Mouse (Mus musculus) heart, postnatal 0 days (tissue): ENCODE data around the gene Akt3.

Experiments used
- CTCF ChIP-seq: IDR thresholded peaks from 2 replicates; pipeline ENCODE4 v1.5.1; 2016; ENCODE audit warnings: antibody characterized with exemption, control low read depth, low read depth
- EP300 ChIP-seq: IDR thresholded peaks from 2 replicates; pipeline ENCODE4 v1.6.1; 2016; ENCODE audit warnings: antibody characterized with exemption, low read depth

DNA sequence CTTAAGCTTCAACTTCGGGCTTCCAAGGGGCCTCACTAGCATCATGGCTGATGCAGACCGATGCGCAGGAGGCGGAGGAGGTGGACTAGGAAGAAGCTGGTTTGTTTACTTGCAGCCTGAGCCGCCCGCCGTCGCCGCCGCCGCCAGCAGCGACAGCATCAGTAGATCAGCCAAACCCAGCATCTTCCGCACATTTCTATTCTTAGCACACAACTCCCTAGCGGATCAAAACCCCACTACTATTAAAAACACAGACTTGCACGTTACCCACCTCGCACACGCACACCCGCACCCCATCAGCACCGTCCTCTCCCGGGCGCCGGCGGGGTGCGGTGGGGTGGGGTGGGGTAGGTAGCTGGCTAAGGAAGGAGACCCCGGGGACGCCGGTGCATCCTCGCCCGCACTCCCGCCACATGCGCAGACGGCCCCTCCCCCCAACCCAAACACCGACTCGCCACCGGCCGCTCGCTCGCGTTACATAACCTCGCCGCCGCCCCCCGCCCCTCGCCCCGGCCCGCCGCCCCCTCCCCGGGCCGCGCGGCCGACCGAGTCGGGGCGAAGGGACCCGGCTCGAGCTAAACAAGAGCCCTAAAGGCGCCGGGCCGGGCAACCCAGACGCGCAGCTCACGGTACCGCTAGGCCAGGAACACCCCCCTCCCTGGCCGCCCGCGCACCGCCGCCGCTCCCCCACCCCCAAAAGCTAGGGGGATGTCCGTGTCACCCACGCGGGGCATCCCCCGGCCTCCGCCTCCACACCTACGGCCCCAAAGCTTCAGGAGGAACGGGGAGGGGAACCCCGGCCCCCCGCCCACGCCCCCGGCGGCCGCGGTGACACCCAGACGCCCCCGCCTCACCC lies 597 bp downstream of the Akt3 start:
- TF ChIP-seq CTCF: no peak
- no peak for TF ChIP-seq EP300
